Mouse (Mus musculus): Measurements from ENCODE around the gene Abca5.

DNA sequence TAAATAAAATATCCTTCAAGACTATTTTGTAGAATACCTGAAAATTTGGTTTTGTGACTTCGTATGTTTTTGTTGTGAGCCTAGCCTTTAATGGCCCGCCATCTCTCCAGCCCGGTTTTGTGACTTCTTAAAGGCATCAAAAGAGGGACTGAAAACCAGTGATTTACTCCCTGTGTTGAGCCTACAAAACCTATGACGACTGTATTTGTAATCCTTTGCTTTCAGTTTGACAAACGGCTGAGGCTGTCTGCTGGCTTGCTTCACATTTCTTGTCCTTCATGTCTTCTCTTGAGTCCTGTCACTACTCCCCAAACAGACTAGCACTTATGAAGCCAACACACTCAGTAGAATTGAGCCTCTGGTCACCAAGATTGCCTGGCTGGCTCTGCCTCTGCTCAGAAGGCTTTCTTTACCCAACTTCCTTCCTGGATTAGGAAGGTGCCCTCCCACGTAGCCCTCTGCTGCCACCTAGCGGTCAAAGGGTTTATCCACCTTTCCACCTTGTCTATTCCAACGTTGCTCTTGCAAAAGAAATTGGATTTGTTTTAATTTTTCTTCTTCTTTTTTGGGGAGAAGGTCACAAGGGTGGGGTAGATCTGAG lies 69.2 kb downstream of the Abca5 start:
- TF ChIP-seq POLR2A (IDR thresholded peaks at IDR 0.05; ENCODE audit: insufficient read depth, low read length) = no peak
- TF ChIP-seq CTCF (IDR thresholded peaks at IDR 0.05; ENCODE audit: low read depth, low read length) = peak; percentile 90
- no peak for TF ChIP-seq EP300 (IDR thresholded peaks at IDR 0.05; ENCODE audit: insufficient read depth, low read depth, low read length)

Measured in ES-Bruce4 (cell line).